Mouse (Mus musculus) c-Kit-positive CD71-negative TER-119-negative erythroid progenitor cells, embryonic 14.5 days (primary cell): ENCODE measurements around the gene Uaca.
"Not testable (repeated sequence)": the region's sequence is repeated elsewhere in the genome, so short reads cannot be mapped to it uniquely, and the experiment has no call there.

ENCODE experiments used
- DNase-seq: peaks from one replicate; pipeline ENCODE4 v3.0.0-alpha.2; 2013; ENCODE audit warnings: low read depth

Gene Uaca

DNA sequence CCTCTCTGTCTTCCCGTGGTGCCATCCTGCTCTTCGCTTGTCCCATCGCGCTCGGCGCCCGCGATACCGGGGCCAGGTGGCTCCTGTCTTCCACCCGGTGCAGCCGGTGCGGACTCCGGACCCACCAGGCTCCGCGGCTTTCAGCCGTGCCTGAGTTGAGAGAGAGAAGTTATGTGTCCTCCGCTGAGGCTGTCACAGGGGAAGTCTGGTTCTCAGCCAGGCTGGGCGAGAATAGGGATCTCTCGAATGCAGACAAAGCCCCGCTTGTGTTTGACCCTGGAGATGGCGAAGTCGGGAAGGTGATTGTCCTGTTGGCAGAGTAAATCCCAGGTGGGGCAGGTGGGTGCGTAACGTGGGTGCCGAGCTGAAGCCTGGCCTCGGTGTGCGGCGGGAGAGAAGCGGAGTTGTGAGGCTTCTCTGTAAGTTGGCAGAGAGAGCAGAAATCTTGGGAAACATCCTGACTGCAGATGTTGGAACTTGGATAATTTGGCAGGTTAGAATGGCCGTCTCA is 554 bp downstream of the Uaca start:
- DNase-seq: no peak

DNA sequence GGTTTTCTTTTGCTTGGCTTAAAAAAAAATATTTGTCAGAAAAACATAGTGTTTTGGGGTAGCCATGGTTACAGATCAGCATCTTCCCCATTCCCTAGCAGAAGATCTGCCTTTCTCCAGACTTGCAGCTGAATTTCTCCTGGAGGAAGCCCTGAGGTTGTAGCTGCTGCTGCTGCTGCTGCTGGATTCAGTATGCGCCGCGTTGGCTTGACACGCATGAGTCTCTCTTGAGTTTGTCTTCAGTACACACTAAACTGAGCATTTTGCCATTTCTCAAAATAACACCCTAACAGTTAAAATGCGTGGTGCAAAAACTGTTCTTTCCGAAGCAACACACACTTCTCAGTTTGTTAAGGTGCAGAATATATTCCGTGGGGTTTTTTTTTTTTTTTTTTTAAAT is 1.7 kb downstream of the Uaca start:
- DNase-seq: no peak

DNA sequence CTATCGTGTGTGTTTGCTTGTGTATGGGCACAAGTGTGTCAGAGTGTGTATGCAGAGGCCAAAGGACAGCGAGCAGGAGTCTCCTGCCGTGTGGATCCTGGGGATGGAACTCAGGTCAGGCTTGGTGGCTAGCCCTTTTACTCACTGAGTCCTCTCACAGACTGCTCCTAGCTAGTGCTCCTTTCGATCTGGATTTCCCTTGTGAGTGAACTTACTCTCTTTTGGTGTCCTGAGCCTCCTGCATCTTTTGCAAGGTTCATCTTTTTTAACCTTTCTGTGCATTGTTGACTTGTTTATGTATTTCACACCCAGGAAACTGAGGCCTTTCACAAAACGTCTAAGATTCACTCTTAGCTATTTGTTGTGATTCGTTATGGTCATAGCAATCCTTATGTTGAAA is 2.8 kb downstream of the Uaca start:
- no peak for DNase-seq

DNA sequence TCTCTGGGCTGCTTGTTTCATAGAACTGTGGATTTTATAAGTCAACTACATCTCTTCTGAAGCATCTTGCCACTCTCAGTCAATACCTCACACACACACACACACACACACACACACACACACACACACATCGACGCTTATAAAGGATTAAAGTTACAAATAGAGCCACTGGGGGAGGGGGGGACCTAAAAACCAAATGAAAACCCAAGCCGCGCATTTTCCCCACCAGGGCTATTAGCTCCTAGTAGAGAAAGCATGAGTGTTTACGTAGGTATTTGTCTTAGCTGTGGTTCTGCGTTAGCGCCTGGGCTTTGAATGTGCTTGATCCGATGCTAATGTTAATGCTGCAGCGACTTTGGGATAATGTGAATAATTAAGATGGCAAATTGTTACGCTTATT is 4.7 kb downstream of the Uaca start:
- no peak for DNase-seq

DNA sequence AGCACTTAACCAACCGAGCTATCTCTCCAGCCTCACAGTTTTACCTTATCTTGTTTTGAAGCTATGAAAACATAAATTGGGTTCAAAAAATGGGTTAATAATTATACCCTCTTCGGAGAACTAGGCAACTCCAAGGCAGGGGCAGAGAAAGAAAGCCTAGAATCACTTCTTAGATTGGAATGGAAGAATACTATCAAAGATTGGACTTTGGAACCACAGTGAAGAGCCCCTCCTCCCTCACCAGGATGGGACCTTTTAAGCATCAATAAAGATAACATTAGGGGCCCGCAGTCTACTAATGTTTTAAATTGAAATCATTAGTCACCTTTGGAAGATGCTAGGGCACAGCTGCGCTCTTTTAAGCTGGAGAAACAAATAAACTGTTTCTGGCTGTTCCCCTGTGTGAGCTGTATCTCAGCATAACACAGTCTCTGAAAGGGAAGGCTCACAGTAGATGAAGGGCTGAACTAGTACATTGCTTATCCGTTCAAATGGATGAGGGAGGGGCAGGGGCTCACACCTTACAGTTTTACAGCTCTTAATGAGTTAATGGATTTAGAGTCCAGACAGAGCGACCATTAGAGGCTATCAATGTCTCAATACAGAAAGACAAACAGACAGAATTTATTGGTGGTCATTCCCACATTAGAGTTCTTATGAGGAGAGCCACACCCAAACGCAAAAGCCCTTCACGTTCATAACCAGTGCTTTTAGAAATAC is 6.5 kb downstream of the Uaca start:
- DNase-seq: no peak

DNA sequence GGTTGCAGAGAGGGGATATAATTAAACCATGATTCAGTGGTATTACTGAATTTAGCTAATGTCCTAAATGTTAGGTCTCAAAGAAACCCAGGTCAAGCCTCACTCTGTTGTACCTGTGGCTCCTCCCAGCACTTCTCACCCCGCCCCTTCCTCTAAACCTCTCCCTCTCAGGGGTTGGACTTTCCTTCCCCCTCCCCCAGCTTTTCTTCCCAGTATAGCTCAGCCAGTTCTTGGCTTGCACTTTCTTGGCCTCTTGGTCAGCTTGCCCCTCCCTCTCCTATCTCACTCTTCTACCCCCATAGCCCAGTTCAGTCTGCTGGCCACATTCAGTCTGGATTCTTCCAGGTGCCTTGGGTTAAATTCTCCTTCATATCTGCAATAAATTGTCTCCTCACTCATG is 7.4 kb downstream of the Uaca start:
- DNase-seq: no peak

DNA sequence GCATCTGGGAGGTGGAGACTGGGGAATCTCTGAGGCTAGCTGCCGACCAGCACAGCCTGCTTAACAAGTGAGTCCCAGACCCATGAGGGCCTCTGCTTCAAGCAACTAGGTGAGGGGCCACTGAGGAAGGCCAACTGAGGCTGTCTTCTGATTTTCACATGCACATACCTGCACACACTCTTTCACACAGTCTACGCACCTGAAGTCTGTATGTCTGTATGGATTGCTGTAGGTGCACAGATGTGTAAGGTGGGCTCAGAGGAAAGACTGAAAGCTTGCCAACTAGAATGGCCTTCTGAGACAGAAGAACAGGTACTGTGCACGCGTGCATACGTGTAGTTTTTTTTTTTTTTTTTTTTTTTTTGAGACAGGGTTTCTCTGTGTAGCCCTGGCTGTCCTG is 8.0 kb downstream of the Uaca start:
- DNase-seq: no peak

DNA sequence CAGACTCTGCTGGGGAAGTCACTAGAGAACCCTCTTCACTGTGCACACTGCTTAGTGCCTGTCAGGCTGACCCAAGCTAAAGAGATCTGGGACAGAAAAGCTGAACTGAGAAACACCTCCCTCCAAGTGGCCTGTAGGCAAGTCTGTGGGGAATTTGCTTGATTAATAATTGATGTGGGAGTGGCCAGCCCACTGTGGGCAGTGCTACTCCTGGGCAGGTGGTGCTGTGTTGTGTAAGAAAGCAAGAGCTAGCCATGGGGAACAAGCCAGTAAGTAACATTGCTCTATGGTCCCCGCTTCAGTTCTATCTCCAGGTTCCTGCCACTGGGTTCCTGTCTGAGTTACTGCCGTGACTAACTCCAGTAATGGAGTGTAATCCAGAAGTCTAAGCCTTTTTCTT is 11.7 kb downstream of the Uaca start:
- DNase-seq: no peak

DNA sequence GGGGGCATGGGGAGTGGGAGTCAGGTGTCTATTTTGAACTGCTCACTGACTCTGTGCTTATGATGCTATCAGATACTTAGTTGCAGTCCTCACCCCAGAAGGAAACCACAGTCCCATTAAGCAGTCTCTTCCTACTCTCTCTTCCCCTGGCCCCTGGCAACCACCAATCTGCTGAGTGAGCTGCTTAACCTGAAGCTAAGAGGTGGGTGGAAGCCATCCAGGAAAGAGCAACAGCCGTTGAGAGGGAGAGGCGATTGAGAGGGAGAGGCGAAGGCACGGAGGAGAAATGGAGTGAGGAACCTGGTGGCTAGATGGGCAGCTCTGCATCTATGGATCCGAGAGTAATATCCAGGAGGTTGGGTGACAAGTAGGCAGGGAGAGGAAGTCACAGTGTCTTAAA is 13.7 kb downstream of the Uaca start:
- no peak for DNase-seq

DNA sequence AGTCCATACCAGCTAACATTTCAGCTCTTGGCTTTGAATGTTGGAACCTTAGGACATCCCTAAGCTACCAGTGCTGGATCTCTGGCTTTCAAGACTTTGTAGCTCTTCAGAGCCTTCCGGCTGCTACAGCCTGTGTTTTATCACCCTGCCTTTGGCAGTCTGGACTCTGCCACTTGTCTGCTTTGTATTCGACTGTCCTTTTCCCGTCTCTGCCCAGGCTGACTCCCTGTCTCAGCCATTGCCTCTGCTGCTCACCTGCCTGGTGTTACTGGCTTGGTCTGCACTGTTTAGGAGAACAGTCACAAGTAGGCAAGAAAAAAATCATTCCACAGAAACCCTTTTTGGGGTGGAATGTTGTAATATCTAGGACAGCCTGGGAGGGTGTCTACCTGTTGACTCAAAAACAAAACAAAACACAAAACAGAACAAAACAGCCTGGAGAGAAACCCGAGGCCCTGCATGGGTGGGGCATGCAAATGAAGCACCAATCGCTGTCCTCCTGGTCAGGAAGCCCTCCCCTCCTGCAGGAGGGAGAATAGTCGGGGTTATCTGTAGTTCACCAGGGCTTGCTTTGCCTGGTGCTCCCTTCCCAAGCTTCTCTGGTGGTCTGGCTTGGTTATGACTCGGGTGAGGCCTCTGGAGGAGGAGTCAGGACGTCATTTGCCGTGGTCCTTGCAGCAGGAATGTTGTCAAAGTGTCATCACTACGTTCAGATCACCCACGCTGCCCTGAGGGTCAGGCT is 19.0 kb downstream of the Uaca start:
- no peak for DNase-seq

DNA sequence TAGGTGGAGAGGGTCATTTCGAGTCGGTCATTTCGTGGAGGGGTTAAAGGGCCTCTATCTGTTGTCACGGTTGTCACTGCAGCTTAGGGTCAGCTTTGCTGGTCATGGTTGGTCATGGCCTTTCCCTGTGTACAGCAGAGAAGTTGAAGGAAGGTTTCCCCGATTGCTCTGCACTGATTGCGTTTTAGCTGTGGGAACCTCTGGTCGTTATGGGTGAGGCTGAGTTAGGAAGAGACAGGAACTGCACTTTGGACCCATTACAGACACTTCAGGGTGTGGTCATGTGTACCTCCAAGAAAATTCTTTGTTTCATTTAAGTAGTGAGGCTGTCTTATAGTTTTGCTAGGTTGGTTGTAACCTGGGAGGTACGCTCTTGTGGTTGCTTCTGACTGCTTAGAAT is 21.2 kb downstream of the Uaca start:
- no peak for DNase-seq

DNA sequence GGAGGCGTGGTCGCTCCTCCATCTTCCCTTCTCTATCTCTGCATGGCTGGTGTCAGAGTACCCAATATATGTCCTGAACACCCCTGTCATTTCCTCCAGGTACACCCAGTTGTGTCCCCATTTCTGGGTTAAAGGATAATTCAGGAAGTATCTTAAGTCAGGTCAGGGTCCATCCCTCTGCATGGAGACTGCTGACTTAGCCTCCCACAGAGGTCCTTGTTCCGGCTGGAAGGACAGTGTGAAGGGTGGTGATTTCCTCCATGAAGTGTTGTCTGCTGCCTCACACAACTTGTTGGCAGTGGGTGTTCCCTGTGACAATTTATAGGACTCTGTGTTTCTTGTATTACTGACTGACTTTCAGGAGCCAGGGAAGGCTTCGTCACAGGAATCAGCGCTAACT is 23.2 kb downstream of the Uaca start:
- DNase-seq: no peak

DNA sequence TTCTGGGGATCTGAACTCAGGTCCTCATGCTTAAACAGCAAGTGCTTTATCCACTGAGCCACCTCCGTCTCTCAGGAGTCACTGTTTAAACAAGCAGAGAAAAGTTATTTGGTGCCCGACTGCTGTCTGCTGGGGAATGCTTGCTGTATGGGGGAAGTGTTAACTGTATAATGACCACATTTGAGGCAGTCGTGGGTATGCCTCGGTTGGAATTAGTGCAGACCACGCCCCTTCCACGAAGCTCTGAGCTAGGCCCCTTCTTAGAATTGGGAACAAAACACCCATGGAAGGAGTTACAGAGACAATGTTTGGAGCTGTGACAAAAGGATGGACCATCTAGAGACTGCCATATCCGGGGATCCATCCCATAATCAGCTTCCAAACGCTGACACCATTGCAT is 24.2 kb downstream of the Uaca start:
- not testable (repeated sequence) for DNase-seq

DNA sequence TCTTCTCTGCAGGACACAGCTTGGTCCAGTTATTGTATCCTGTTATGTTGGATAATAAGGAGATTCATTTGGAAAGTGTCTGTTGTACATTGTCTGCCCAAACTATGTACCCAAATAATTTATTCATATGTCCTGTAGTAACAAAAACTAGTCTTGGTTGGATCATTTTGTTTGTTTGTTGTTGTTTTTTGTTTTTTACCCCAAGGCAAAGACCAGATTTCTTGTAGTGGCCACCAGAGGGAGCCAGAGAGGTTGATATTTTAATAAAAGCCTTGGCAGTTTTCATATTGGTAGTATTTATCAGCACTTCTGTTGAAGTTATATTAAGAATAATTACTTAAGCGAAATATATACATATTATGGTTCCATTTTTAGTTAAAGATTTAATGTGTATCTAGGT is 25.0 kb downstream of the Uaca start:
- DNase-seq: no peak

DNA sequence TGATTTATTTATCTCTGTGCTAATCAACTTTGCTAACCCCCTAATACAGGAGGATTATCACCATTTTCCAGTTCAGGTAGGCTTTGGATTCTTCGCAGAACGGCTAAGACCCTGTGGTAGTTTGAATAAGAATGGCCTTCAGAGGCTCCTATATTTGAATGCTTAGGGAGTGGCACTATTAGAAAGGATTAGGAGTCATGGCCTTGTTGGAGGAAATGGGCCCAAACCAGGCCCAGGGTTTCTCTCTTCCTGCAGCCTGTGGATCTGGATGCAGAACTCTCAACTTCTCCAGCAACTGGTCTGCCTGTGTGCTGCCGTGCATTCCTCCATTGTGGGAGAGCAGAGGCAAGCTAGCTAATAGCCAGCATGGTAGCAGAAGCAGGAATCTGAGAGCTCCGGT is 27.2 kb downstream of the Uaca start:
- DNase-seq: no peak

DNA sequence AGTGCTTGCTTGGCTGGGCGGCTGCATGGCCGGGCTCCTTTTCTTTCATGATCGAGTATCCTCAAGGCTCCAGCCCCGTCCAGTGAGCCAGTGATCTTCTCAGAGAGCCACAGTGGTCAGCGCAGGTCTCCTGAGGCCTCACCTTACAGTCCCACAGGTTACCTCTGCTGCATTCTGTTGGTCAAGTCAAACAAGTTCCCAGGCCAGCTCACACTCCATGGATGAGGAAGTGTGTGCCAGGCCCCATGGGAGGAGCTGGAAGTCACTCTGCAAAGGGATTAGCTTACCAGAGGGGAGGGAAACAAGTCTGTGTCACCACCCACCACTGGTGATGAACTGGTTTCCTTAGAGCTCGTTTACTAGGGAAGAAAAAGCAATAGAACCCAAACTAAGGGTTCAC is 28.3 kb downstream of the Uaca start:
- DNase-seq: no peak

DNA sequence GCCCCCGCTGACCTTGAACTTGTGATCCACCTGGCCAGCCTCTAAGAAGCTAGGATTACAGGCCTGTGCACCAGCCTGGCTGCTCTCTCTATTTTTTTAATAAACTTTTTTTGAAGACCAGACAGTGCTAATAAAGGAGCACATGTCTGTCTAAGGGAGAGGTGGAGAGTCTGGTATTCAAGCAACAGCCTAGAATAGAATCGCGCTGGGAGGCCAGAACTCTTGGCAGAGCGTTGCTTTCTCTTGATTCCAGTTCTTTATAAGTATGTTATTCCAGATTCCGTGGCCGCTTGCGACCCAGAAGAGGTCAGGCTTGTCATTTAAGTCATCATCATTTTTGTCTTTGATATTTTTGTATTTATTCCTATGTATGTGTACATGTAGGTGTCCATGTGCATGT is 31.2 kb downstream of the Uaca start:
- DNase-seq: no peak

DNA sequence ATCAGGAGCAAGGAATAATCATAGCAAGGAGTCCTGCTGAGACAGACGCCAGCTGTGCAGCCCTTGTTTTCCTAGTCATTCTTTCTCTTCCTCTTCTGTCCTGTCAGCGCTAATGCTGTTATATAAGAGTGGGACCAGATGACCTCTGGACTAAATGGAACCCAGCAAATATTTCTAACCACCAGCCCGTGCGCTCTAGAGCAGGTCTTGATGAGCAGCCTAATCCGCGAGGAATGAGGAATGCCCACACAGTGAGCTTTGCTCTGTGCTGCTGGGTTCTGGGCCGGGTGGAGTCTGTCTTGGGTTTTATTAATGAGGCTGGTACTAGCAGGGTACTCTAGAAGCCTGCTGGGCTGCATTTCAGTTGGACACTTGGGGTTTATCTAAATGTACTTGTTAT is 32.4 kb downstream of the Uaca start:
- no peak for DNase-seq

DNA sequence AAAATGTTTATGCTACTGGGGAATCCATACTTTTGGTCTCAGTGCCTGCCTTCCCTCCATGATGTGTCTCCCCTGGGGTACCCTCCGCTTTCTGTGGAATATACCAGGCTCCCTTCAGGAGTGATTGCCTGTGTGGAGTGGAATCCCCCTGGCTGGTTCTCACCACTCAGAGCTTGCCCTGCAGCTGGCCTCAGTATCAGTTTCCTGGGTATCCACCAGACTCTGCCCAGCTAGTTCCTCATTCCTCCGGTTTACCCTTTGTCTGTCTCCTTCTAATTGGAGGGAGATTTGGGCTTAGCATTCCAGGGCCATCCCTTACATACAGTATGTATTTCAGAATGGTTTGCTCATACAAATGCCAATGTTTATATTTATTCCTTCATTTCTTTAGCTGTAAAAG is 33.9 kb downstream of the Uaca start:
- DNase-seq: no peak

DNA sequence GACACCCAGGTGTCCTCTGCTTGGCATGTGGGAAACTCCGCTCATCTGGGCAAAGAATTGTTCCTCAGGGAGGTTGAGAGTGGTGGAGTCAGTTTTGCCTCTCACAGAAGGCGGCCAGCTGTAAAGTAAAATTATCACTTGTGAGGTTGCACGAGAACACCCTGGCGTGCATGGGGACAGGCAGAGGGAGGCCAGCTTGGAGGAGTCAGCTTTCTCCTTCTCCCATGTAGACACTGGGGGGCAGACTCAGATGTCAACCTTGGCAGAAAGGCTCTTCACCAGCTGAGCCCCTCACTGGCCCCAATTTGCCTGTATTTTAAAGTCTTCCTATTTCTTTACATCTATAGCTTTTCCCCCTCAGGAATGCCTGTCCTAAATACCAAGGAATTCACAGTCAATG is 35.3 kb downstream of the Uaca start:
- DNase-seq: no peak

DNA sequence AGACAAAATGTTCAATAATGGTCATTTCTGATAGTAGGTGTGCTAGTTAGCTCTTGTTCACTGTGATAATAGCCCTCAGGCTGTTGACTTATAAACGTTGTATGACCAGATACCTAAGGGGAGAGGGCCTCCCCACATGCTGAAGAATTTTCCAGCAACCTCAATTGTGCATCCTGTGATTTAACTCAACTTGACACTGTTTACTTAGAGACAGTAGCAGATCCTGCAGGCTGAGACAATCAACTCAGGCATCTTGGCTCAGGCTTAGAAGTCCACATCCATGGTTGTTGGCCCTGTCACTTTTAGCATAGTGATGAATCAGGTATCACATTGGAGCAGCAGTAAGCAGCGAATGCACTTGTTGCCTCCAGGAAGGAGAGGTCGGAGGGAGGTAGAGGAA is 35.7 kb downstream of the Uaca start:
- no peak for DNase-seq

DNA sequence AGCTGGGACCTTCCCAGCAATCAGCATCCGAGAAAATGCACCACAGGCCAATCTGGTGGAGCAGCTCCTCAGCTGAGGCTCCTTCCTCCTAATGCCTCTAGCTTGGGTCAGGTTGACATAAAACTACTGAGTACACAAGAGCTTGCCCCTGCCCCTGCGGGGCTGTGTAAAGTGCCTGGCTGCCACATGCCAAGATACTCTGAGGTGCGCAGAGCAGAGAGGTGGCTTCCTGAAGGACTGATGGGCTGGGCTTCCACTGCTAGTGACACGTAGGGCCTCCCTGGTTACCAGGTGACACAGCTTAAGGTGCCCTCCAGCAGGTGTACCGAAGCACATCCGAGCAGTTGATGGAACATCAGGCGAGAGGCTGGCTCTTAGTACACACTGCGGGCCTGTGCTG is 37.9 kb downstream of the Uaca start:
- DNase-seq: no peak

DNA sequence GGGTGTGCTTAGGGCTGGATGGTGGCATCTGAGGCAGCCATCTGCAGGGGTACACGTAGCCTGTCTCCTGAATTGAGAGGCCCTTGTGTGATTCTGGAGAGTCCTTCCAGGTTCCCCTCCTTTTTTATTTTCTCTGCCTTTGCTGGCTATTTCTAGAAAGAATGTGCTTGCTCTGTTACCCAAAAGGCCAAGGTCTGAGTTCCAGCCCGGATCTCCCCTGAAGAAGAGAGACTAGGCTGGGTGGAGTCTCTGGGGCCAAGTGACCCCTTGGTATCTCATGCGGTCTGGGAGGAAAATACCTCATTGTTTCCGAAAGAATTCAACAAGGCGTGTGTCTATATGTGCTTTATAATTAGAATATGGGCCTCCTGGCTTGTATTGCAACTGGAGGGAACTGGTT is 41.8 kb downstream of the Uaca start:
- no peak for DNase-seq

DNA sequence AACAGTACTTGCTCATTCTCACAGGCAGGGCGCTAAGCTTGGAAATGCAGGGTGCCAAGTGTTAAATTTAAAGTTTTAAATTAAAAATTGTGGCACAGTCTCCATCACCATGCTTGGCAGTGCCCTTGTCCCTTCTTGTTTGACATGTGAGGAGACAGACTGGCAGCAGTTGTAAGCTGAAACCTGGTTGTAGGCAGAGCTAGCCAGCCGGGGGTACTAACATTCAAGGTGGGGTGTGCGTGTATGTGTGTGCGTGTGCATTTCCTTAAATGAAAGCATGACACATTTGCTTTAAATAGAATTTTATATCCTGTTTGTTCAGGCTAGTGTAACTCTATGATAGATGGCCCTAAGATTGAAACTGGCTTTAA is 42.7 kb downstream of the Uaca start:
- no peak for DNase-seq
